Mouse (Mus musculus) brain, adult 2 months (tissue): ENCODE data around the gene Ucp3.

Source experiments
- DNase-seq: peaks from one replicate; pipeline ENCODE4 v3.0.0; 2011; ENCODE audit warnings: low read depth, low spot score

Ucp3 gene

DNA sequence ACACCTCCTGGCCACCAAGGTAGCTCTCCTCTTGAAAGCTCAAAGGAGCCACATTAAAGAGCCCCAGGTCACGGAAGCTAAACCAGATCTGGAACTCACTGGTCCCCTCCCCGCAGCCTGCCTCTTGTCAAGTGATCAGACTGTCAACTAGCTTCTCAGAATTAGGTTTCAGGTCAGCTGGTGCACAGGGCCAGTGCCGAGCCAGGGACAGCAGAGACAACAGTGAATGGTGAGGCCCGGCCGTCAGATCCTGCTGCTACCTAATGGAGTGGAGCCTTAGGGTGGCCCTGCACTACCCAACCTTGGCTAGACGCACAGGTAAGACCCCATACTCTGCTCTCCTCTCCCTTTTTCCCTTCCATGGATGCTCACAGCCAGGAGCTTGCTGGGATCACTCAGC is at the start of gene Ucp3:
Gene Ucp3, plus strand, starts transcription at position 214 of the 400 bp plus-strand sequence.
- no peak for DNase-seq

DNA sequence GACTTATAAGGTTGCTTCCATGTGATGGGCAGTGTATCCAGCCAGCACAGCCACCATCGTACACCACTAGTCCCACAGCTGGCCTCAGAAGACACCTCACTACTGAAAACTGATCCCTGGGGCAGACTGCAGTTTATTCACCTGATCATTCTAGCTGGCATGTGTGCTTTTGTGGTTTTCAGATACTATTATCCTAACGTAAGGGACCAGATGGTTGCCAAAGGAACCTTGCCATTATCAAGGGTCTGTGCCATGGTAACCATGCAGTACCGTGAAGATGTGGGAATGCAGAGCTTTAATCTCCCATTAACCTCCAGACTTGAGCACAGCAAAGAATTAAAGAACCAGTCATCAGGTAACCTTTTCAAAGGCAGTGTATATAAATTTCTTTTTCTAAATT is 47.0 kb upstream of the Ucp3 start:
- no peak for DNase-seq

- peak; percentile 73 for DNase-seq
These were observed 43.7 kb upstream of the Ucp3 start for GRCm38 (mm10) chr7:100429102-100429501.

- peak; percentile 28 for DNase-seq
These were observed 42.9 kb upstream of the Ucp3 start for GRCm38 (mm10) chr7:100429911-100430310.

- peak; percentile 19 for DNase-seq
These were observed 41.7 kb upstream of the Ucp3 start for GRCm38 (mm10) chr7:100431103-100431502.

- no peak for DNase-seq
These were observed 39.5 kb upstream of the Ucp3 start for GRCm38 (mm10) chr7:100433295-100433694.

- no peak for DNase-seq
These were observed 29.1 kb upstream of the Ucp3 start for GRCm38 (mm10) chr7:100443728-100444127.

DNA sequence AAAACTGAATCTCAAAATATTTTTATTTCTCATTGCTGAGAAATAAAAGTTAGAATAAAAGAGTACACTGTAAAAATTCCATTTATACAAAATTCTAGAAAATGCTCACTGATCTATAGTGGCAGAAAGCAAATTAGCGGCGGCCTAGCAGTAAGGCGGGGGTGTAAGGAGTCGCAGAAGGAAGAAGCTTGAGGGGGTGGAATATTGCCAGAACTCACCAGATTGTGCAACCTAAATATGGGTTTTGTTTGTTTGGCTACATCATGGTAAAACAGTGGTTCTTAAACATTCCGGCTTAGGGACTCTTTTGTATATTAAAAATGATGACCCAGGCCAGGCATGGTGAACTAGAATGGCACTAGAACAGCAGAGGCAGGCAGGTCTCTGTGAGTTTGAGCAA is 26.5 kb upstream of the Ucp3 start:
- DNase-seq = peak; percentile 79

GRCm38 (mm10) chr7:100448530-100448929 is 24.3 kb upstream of the Ucp3 start:
- no peak for DNase-seq

- no peak for DNase-seq
These were observed 23.8 kb upstream of the Ucp3 start for GRCm38 (mm10) chr7:100448985-100449384.

DNA sequence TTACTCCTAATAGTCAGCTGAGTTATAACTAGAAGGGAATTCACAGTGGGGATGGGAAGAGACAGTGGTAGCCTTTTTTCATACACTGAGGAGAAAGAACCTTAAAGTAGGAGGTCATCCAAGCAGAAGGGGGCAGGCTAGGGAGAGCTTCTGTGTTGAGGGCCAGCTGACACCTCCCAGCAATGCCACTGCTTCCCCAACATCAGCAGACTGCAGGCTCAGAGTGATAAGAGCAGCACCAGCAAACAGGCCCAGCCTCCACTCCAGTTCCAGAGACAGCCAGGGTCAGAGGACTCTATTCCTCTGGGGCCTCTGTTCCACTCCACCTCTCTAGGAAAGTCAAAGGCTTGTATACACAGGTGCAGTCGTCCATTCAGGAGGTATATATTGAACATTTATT is 14.6 kb upstream of the Ucp3 start:
- no peak for DNase-seq

GRCm38 (mm10) chr7:100459862-100460261 is 12.9 kb upstream of the Ucp3 start:
- DNase-seq = no peak

DNA sequence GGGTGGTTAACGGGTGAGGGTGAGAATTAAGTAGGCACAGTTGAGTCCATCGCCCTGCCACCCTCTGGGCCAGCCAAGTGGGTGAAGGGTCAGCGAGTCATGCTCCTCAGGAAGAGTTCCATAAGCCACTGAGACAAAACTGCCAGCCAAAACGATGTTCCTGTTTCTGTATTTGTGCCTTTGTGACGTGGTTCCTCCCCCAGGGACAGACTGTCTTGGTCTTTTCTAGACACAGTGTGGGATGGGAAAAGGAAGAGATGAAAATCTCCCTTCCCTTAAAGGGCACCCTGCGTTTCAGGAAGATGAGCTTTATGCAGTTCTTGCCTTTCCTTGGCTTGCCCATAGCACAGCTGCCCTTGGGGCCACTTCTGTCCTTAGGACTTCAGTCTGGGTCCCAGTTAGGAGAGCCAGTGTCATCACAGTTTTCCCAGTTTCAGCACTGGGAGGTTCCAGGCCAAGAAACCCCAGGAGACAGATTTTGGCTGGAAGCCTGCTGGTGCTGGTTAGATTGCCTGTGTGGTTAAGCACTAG is 11.1 kb upstream of the Ucp3 start:
- DNase-seq = peak; percentile 87

DNA sequence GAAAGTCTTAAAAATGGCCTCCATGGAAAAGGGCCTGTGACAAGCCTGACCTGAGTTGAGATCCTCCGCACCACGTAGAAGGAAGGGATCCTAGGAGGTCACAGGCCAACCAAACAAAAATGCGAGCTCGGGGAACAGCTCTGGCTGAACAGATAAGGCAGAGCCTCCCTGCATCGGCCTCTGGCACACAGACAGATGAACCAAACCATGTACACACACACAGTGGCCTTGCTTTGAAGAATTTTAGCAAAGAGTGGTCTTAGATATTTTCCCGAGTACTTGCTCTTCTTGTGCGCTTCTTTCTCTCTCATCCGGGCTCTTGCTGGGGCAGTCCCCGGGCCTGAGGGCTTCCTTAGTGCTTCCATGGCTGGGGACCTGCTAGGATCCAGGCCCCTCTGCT is 9.6 kb upstream of the Ucp3 start:
- DNase-seq = no peak

GRCm38 (mm10) chr7:100463757-100464156 is 9.0 kb upstream of the Ucp3 start:
- DNase-seq = no peak

DNA sequence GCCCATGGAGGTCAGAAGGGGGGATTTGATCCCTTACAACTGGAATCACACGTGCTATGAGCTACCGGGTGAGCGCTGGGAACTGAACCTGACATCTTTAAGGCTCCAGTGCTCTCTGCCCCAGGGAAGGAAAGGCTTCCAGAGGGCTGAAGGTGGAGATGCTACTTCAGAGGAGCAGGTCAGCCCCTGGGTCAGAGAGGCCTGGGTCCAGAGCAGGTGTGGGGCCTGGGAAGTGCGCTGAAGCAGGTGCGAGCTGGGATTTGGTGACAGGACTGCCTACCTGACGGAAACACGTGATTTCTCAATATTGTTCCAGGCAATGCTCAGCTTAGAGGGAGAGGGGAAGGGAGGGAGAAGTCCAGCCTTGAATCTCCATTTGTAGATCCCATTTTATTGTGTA is 8.5 kb upstream of the Ucp3 start:
- DNase-seq = no peak

- no peak for DNase-seq
These were observed 7.5 kb upstream of the Ucp3 start for GRCm38 (mm10) chr7:100465248-100465647.

GRCm38 (mm10) chr7:100465656-100466309 is 7.0 kb upstream of the Ucp3 start:
- DNase-seq = no peak

DNA sequence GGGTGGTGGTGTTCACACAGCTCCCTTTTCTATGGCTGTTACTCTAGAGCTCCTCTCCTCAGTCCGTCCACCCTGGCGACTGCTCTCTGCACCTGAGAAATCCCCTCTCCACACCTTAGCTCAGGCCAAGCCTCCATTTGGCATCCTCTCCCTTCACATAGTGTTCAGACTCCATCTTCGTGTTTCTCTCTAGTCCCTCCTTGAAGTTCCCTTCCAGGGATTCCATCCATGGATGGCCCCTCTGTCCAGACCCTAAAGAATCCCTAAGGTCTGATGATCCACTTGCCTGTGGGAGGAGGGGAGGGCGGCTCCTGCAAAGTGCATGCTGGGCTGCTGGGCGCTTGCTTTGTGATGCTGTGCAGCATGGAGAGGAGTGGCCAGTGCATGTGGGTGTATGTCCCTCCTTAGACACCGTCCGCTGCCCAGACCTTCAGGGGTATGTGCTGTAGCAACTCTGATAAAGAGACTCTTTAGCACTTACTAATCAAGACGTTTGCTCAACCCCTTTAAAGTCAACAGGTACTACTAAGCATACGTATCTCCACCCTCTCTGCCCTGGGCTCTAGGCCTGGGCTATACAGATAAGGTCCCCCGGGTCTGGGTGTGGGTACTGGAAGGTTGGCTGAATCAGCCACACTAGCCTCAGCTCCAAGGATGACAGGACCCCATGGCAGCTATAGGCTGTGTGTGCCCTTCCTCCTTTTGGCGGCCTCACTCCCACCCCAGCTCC is 5.8 kb upstream of the Ucp3 start:
- DNase-seq = no peak

DNA sequence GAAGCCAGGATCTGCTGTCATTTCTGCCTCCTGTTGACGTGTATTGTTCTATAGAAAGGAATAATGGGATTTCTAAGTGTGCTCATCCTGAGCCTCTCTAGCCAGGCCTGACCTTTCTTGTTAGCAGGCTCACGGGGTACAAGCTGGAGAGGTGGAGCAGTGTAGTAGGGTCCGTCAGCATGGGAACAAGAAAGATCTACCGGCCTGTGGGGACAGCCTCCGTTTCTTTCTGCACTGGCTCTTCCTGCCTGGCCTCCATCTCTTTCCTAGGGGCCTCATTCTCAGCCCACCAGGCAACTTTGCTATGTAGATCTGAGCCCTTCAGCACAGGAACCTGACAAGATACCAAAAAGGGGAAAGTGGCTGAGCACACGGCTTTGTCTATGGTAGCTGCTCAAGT is 4.0 kb upstream of the Ucp3 start:
- DNase-seq = no peak

- DNase-seq = no peak
These were observed 3.3 kb upstream of the Ucp3 start for GRCm38 (mm10) chr7:100469502-100469901.

DNA sequence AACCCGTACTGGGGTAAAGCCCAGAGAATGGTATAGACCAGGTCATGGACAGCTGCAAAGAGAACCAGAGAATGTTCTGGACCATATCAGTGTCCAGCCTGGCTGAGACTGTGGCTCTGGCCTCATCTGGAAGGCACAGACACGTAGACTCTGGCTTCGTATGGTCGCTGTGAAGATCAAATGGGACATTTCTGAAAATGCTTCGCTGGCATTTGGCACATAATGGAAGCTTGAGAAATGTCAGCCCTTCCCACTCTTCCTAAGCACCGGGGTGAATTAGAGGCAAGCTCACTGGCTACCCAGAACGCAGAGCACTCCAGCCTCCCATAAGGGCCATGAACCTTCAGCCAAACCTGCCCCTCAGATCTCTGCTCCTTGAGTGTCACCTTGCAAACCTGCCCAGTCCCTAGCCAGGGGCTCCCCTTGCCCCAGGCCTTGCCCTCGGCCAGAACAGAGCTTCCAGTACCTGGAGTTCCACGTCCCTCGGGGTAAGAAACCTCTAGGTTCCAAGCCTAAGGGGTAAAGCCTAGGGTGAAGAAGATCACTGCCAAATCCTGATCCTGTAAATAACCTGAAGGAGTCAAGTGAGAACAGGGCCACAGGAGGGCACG is 1.9 kb upstream of the Ucp3 start:
- DNase-seq = no peak

DNA sequence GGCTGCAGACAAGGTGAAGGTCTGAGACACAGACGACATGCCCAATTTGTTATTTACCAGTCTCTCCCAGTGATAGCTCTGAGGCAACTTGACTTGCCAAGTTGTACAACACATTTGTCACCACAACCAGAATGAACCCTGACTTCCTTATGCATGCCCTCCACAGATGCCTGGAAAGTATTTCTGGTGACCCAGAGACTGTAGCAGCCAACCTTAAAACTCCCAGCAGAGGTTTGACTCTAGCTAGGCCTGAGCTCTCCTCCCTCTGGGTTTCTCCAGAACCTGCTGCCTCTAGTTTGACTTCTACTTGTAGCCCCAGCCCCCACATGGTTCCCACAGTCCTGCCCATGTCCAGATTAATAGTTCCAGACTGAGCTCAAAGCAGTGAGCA is 1.4 kb upstream of the Ucp3 start:
- DNase-seq = no peak
